Mouse (Mus musculus): Measurements from ENCODE around the gene Zp3.

DNA sequence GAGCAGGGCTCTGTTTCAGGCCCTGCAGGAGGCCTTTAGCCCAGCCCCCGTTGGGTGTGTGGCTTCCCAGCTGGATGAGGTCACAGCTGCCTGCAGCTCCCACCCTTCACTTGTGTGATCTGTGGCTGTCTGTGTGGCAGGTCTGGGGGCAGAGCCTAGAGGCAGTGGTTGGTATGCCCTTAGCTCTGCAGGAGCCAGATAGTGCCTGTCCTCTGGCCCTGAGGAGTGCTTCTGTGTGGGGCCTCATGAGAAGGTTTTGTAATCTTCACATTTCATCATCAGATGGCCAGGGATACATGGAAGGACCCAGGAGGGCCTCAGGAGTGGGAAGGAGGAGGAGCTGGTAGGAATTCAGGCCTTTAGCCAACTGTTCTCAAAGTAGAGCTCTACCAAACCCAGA, 40.0 kb downstream of the Zp3 start:
- TF ChIP-seq CTCF (IDR thresholded peaks at IDR 0.05; ENCODE audit: low read depth): no peak
- no peak for TF ChIP-seq EP300 (IDR thresholded peaks at IDR 0.05; ENCODE audit: low read depth)
